Mouse (Mus musculus): ENCODE results near the gene Ciapin1. TPM values are rescaled to one million over a fixed set of nuclear protein-coding genes. Genes with fewer than 3 reads are reported as not detected.

The Ciapin1 gene
- polyA plus RNA-seq, 1 experiment: 22.9 TPM

- Histone ChIP-seq H3K4me3 (replicated peaks; ENCODE audit: extremely low read depth, low read depth, low read length) (no peak overlapping the region), H3K4me1 (ENCODE audit: control insufficient read depth, insufficient read depth, low read length) (peaks cover 8% of the 10 kb centered on the region; the same call in 1 of the 2 replicates)
- 42% methylated on average over 12 of the region's 12 CpGs for WGBS
- no peak for TF ChIP-seq POLR2A (IDR thresholded peaks at IDR 0.05; ENCODE audit: borderline replicate concordance, extremely low read depth, low read depth, low read length)
- TF ChIP-seq CTCF (IDR thresholded peaks at IDR 0.05; ENCODE audit: insufficient read depth, low read length): peak; percentile 72
- DNase-seq: peak; percentile 57
Observed at GRCm38 (mm10) chr8:94785247-94785985, 52.7 kb downstream of the Ciapin1 start.

GRCm38 (mm10) chr8:94783890-94784289 is 54.3 kb downstream of the Ciapin1 start:
- no peak overlapping the region for H3K4me3 ChIP-seq (replicated peaks; ENCODE audit: extremely low read depth, low read depth, low read length)
- TF ChIP-seq CTCF (IDR thresholded peaks at IDR 0.05; ENCODE audit: insufficient read depth, low read length): no peak
- TF ChIP-seq POLR2A (IDR thresholded peaks at IDR 0.05; ENCODE audit: borderline replicate concordance, extremely low read depth, low read depth, low read length): no peak
- H3K4me1 ChIP-seq (ENCODE audit: control insufficient read depth, insufficient read depth, low read length): peaks cover 9% of the 10 kb centered on the region
- no peak for DNase-seq
- 49% methylated on average over 4 of the region's 4 CpGs for WGBS

GRCm38 (mm10) chr8:94781838-94782235 is 56.3 kb downstream of the Ciapin1 start:
- DNase-seq: peak; percentile 14
- WGBS: 29% methylated on average over 11 of the region's 11 CpGs
- TF ChIP-seq POLR2A (IDR thresholded peaks at IDR 0.05; ENCODE audit: borderline replicate concordance, extremely low read depth, low read depth, low read length) (no peak), CTCF (IDR thresholded peaks at IDR 0.05; ENCODE audit: insufficient read depth, low read length) (no peak)
- Histone ChIP-seq H3K4me3 (replicated peaks; ENCODE audit: extremely low read depth, low read depth, low read length) (no peak overlapping the region), H3K4me1 (ENCODE audit: control insufficient read depth, insufficient read depth, low read length) (peaks cover 14% of the 10 kb centered on the region)

- H3K4me1 ChIP-seq (ENCODE audit: control insufficient read depth, insufficient read depth, low read length): peaks cover 14% of the 10 kb centered on the region
- H3K4me3 ChIP-seq (replicated peaks; ENCODE audit: extremely low read depth, low read depth, low read length): no peak overlapping the region
- TF ChIP-seq POLR2A (IDR thresholded peaks at IDR 0.05; ENCODE audit: borderline replicate concordance, extremely low read depth, low read depth, low read length): no peak
- TF ChIP-seq CTCF (IDR thresholded peaks at IDR 0.05; ENCODE audit: insufficient read depth, low read length): no peak
- no peak for DNase-seq
- 75% methylated on average over 7 of the region's 7 CpGs for WGBS
Observed at GRCm38 (mm10) chr8:94781155-94781837, 56.9 kb downstream of the Ciapin1 start.

GRCm38 (mm10) chr8:94780491-94781154 is 57.5 kb downstream of the Ciapin1 start:
- WGBS: 91% methylated on average over 21 of the region's 21 CpGs
- DNase-seq: no peak
- TF ChIP-seq POLR2A (IDR thresholded peaks at IDR 0.05; ENCODE audit: borderline replicate concordance, extremely low read depth, low read depth, low read length) (no peak), CTCF (IDR thresholded peaks at IDR 0.05; ENCODE audit: insufficient read depth, low read length) (no peak)
- peaks cover 14% of the 10 kb centered on the region for H3K4me1 ChIP-seq (ENCODE audit: control insufficient read depth, insufficient read depth, low read length)
- H3K4me3 ChIP-seq (replicated peaks; ENCODE audit: extremely low read depth, low read depth, low read length): no peak overlapping the region

GRCm38 (mm10) chr8:94779534-94780294 is 58.4 kb downstream of the Ciapin1 start:
- no peak for DNase-seq
- 94% methylated on average over 16 of the region's 16 CpGs for WGBS
- H3K4me1 ChIP-seq (ENCODE audit: control insufficient read depth, insufficient read depth, low read length): peaks cover 10% of the 10 kb centered on the region; the same call in 1 of the 2 replicates
- no peak overlapping the region for H3K4me3 ChIP-seq (replicated peaks; ENCODE audit: extremely low read depth, low read depth, low read length)
- TF ChIP-seq CTCF (IDR thresholded peaks at IDR 0.05; ENCODE audit: insufficient read depth, low read length) (no peak), POLR2A (IDR thresholded peaks at IDR 0.05; ENCODE audit: borderline replicate concordance, extremely low read depth, low read depth, low read length) (no peak)

GRCm38 (mm10) chr8:94778895-94779533 is 59.1 kb downstream of the Ciapin1 start:
- no peak for DNase-seq
- WGBS: 51% methylated on average over 10 of the region's 10 CpGs
- no peak overlapping the region for H3K4me3 ChIP-seq (replicated peaks; ENCODE audit: extremely low read depth, low read depth, low read length)
- no peak for TF ChIP-seq CTCF (IDR thresholded peaks at IDR 0.05; ENCODE audit: insufficient read depth, low read length)
- TF ChIP-seq POLR2A (IDR thresholded peaks at IDR 0.05; ENCODE audit: borderline replicate concordance, extremely low read depth, low read depth, low read length): no peak
- H3K4me1 ChIP-seq (ENCODE audit: control insufficient read depth, insufficient read depth, low read length): peaks cover 10% of the 10 kb centered on the region; the same call in 1 of the 2 replicates

GRCm38 (mm10) chr8:94778473-94778872 is 59.7 kb downstream of the Ciapin1 start:
- TF ChIP-seq CTCF (IDR thresholded peaks at IDR 0.05; ENCODE audit: insufficient read depth, low read length) (no peak), POLR2A (IDR thresholded peaks at IDR 0.05; ENCODE audit: borderline replicate concordance, extremely low read depth, low read depth, low read length) (peak; percentile 13; the same call in 1 of the 2 replicates)
- WGBS: 16% methylated on average over 5 of the region's 5 CpGs
- Histone ChIP-seq H3K4me1 (ENCODE audit: control insufficient read depth, insufficient read depth, low read length) (peaks cover 10% of the 10 kb centered on the region; the same call in 1 of the 2 replicates), H3K4me3 (replicated peaks; ENCODE audit: extremely low read depth, low read depth, low read length) (no peak overlapping the region)
- no peak for DNase-seq

Measured in lung, adult 2 months (tissue).